Mouse (Mus musculus) gastrocnemius, adult 18-20 months (tissue): Measurements from ENCODE around the gene Cers3. TPM values are rescaled to one million over a fixed set of nuclear protein-coding genes. Genes with fewer than 3 reads are reported as not detected.

ENCODE experiments used
- DNase-seq: peaks from one replicate; pipeline ENCODE4 v3.0.0; 2021; ENCODE audit warnings: low spot score
- total RNA-seq, 2 experiments: library from RNA; stranded (reverse); gene quantifications; 2 replicates each; pipeline ENCODE4 v1.2.3; 2021

The Cers3 gene
- total RNA-seq, 2 experiments from 2014 or later = 0.07 TPM; not detected in 1

GRCm38 (mm10) chr7:66779944-66780942, 36.9 kb downstream of the Cers3 start:
- DNase-seq = no peak

- DNase-seq = no peak
These were observed 43.2 kb downstream of the Cers3 start for GRCm38 (mm10) chr7:66786476-66786875.

- DNase-seq = no peak
These were observed 44.5 kb downstream of the Cers3 start for GRCm38 (mm10) chr7:66787816-66788215.

- no peak for DNase-seq
These were observed 46.8 kb downstream of the Cers3 start for GRCm38 (mm10) chr7:66789860-66790748.

- DNase-seq = no peak
These were observed 47.7 kb downstream of the Cers3 start for GRCm38 (mm10) chr7:66791022-66791421.

- no peak for DNase-seq
These were observed 53.6 kb downstream of the Cers3 start for GRCm38 (mm10) chr7:66796909-66797308.

- DNase-seq = no peak
These were observed 54.0 kb downstream of the Cers3 start for GRCm38 (mm10) chr7:66797345-66797744.

- DNase-seq = no peak
These were observed 55.5 kb downstream of the Cers3 start for GRCm38 (mm10) chr7:66798826-66799225.

GRCm38 (mm10) chr7:66800784-66801183, 57.5 kb downstream of the Cers3 start:
- no peak for DNase-seq

- DNase-seq = peak; percentile 45
These were observed 58.5 kb downstream of the Cers3 start for GRCm38 (mm10) chr7:66801785-66802184.

- DNase-seq = no peak
These were observed 60.5 kb downstream of the Cers3 start for GRCm38 (mm10) chr7:66803798-66804197.

GRCm38 (mm10) chr7:66806801-66807200, 63.5 kb downstream of the Cers3 start:
- DNase-seq = no peak

- DNase-seq = no peak
These were observed 67.1 kb downstream of the Cers3 start for GRCm38 (mm10) chr7:66810436-66810835.

GRCm38 (mm10) chr7:66811294-66811693, 68.0 kb downstream of the Cers3 start:
- no peak for DNase-seq

- DNase-seq = no peak
These were observed 69.0 kb downstream of the Cers3 start for GRCm38 (mm10) chr7:66812289-66812688.

GRCm38 (mm10) chr7:66812737-66813136, 69.4 kb downstream of the Cers3 start:
- no peak for DNase-seq

GRCm38 (mm10) chr7:66813172-66813571, 69.9 kb downstream of the Cers3 start:
- no peak for DNase-seq

GRCm38 (mm10) chr7:66815526-66815925, 72.2 kb downstream of the Cers3 start:
- peak; percentile 9 for DNase-seq

- DNase-seq = peak; percentile 21
These were observed 76.7 kb downstream of the Cers3 start for GRCm38 (mm10) chr7:66820034-66820433.

GRCm38 (mm10) chr7:66830803-66831202, 87.5 kb downstream of the Cers3 start:
- no peak for DNase-seq

GRCm38 (mm10) chr7:66831295-66831694, 88.0 kb downstream of the Cers3 start:
- no peak for DNase-seq

GRCm38 (mm10) chr7:66839463-66840007, 96.2 kb downstream of the Cers3 start, which contains the start of gene Adamts17:
TSS of gene Adamts17 (plus strand) at chr7:66839735.
- DNase-seq = peak; percentile 93
